Mouse (Mus musculus): ENCODE results near the gene Prkar2a. TPM values are rescaled to one million over a fixed set of nuclear protein-coding genes. Genes with fewer than 3 reads are reported as not detected.

Gene Prkar2a
- polyA plus RNA-seq, 1 experiment from 2014 or later, result 54.1 TPM

GRCm38 (mm10) chr9:108732462-108732861 lies 43.3 kb downstream of the Prkar2a start:
- ATAC-seq (replicated peaks; ENCODE audit: low FRiP score), result no peak
- Histone ChIP-seq H3K4me1 (replicated peaks; ENCODE audit: control insufficient read depth, insufficient read depth, low read length) (no peaks in the 10 kb centered on the region), H3K9ac (ENCODE audit: low read length) (no peak overlapping the region), H3K27ac (ENCODE audit: low read depth, low read length) (no peak overlapping the region), H3K27me3 (ENCODE audit: control insufficient read depth, insufficient read depth, low read length) (no peaks in the 10 kb centered on the region), H3K4me2 (ENCODE audit: low read depth, low read length, severe bottlenecking) (no peak overlapping the region), H3K4me3 (ENCODE audit: low read depth, low read length) (no peak overlapping the region), H3K36me3 (ENCODE audit: control insufficient read depth, insufficient read depth, low read length) (no peaks in the 10 kb centered on the region; the same call in 1 of the 2 replicates), H3K9me3 (ENCODE audit: control insufficient read depth, low read length) (no peaks in the 10 kb centered on the region)
- DNase-seq (ENCODE audit: low spot score), result no peak

- H3K9me3 ChIP-seq (ENCODE audit: control insufficient read depth, low read length), result no peaks in the 10 kb centered on the region
- no peak overlapping the region for H3K4me3 ChIP-seq (ENCODE audit: low read depth, low read length)
- no peaks in the 10 kb centered on the region; the same call in 1 of the 2 replicates for H3K36me3 ChIP-seq (ENCODE audit: control insufficient read depth, insufficient read depth, low read length)
- no peak overlapping the region for H3K27ac ChIP-seq (ENCODE audit: low read depth, low read length)
- ATAC-seq (replicated peaks; ENCODE audit: low FRiP score) (no peak), DNase-seq (ENCODE audit: low spot score) (no peak)
- H3K4me1 ChIP-seq (replicated peaks; ENCODE audit: control insufficient read depth, insufficient read depth, low read length), result no peaks in the 10 kb centered on the region
- H3K9ac ChIP-seq (ENCODE audit: low read length), result no peak overlapping the region
- no peak overlapping the region for H3K4me2 ChIP-seq (ENCODE audit: low read depth, low read length, severe bottlenecking)
- no peaks in the 10 kb centered on the region for H3K27me3 ChIP-seq (ENCODE audit: control insufficient read depth, insufficient read depth, low read length)
These were observed 45.5 kb downstream of the Prkar2a start for GRCm38 (mm10) chr9:108734626-108735025.

- WGBS, result 66% methylated on average over 3 of the region's 3 CpGs
- no peak overlapping the region for H3K4me3 ChIP-seq (ENCODE audit: low read depth, low read length)
- H3K9ac ChIP-seq (ENCODE audit: low read length), result no peak overlapping the region
- DNase-seq (ENCODE audit: low spot score) (no peak), ATAC-seq (replicated peaks; ENCODE audit: low FRiP score) (no peak)
- no peaks in the 10 kb centered on the region for H3K27me3 ChIP-seq (ENCODE audit: control insufficient read depth, insufficient read depth, low read length)
- no peaks in the 10 kb centered on the region for H3K4me1 ChIP-seq (replicated peaks; ENCODE audit: control insufficient read depth, insufficient read depth, low read length)
- H3K9me3 ChIP-seq (ENCODE audit: control insufficient read depth, low read length), result no peaks in the 10 kb centered on the region
- H3K4me2 ChIP-seq (ENCODE audit: low read depth, low read length, severe bottlenecking), result no peak overlapping the region
- no peaks in the 10 kb centered on the region; the same call in 1 of the 2 replicates for H3K36me3 ChIP-seq (ENCODE audit: control insufficient read depth, insufficient read depth, low read length)
- H3K27ac ChIP-seq (ENCODE audit: low read depth, low read length), result no peak overlapping the region
These were observed 50.1 kb downstream of the Prkar2a start for GRCm38 (mm10) chr9:108739239-108739638.

- Histone ChIP-seq H3K27me3 (ENCODE audit: control insufficient read depth, insufficient read depth, low read length) (no peaks in the 10 kb centered on the region), H3K4me3 (ENCODE audit: low read depth, low read length) (no peak overlapping the region), H3K27ac (ENCODE audit: low read depth, low read length) (no peak overlapping the region), H3K36me3 (ENCODE audit: control insufficient read depth, insufficient read depth, low read length) (no peaks in the 10 kb centered on the region; the same call in 1 of the 2 replicates), H3K4me1 (replicated peaks; ENCODE audit: control insufficient read depth, insufficient read depth, low read length) (no peaks in the 10 kb centered on the region), H3K4me2 (ENCODE audit: low read depth, low read length, severe bottlenecking) (no peak overlapping the region), H3K9ac (ENCODE audit: low read length) (no peak overlapping the region), H3K9me3 (ENCODE audit: control insufficient read depth, low read length) (no peaks in the 10 kb centered on the region)
- 94% methylated on average over 1 of the region's 1 CpGs for WGBS
- ATAC-seq (replicated peaks; ENCODE audit: low FRiP score) (no peak), DNase-seq (ENCODE audit: low spot score) (no peak)
These were observed 50.9 kb downstream of the Prkar2a start for GRCm38 (mm10) chr9:108740062-108740461.

- WGBS, result 90% methylated on average over 9 of the region's 9 CpGs
- Histone ChIP-seq H3K36me3 (ENCODE audit: control insufficient read depth, insufficient read depth, low read length) (peaks cover 2% of the 10 kb centered on the region; the same call in 1 of the 2 replicates), H3K27ac (ENCODE audit: low read depth, low read length) (no peak overlapping the region), H3K4me3 (ENCODE audit: low read depth, low read length) (no peak overlapping the region), H3K9me3 (ENCODE audit: control insufficient read depth, low read length) (no peaks in the 10 kb centered on the region), H3K4me2 (ENCODE audit: low read depth, low read length, severe bottlenecking) (no peak overlapping the region), H3K9ac (ENCODE audit: low read length) (no peak overlapping the region), H3K4me1 (replicated peaks; ENCODE audit: control insufficient read depth, insufficient read depth, low read length) (no peaks in the 10 kb centered on the region), H3K27me3 (ENCODE audit: control insufficient read depth, insufficient read depth, low read length) (no peaks in the 10 kb centered on the region)
- no peak for DNase-seq (ENCODE audit: low spot score)
- no peak for ATAC-seq (replicated peaks; ENCODE audit: low FRiP score)
These were observed 52.9 kb downstream of the Prkar2a start for GRCm38 (mm10) chr9:108742048-108742447.

GRCm38 (mm10) chr9:108746876-108747499 lies 57.9 kb downstream of the Prkar2a start:
- Histone ChIP-seq H3K9ac (ENCODE audit: low read length) (no peak overlapping the region), H3K27ac (ENCODE audit: low read depth, low read length) (no peak overlapping the region), H3K4me1 (replicated peaks; ENCODE audit: control insufficient read depth, insufficient read depth, low read length) (no peaks in the 10 kb centered on the region), H3K36me3 (ENCODE audit: control insufficient read depth, insufficient read depth, low read length) (peaks cover 2% of the 10 kb centered on the region; the same call in 1 of the 2 replicates), H3K27me3 (ENCODE audit: control insufficient read depth, insufficient read depth, low read length) (no peaks in the 10 kb centered on the region), H3K9me3 (ENCODE audit: control insufficient read depth, low read length) (no peaks in the 10 kb centered on the region), H3K4me3 (ENCODE audit: low read depth, low read length) (no peak overlapping the region), H3K4me2 (ENCODE audit: low read depth, low read length, severe bottlenecking) (no peak overlapping the region)
- ATAC-seq (replicated peaks; ENCODE audit: low FRiP score), result no peak
- DNase-seq (ENCODE audit: low spot score), result no peak
- whole genome bisulfite sequencing, result 91% methylated on average over 14 of the region's 14 CpGs

GRCm38 (mm10) chr9:108747694-108748093 lies 58.6 kb downstream of the Prkar2a start:
- WGBS, result 81% methylated on average over 3 of the region's 3 CpGs
- Histone ChIP-seq H3K27ac (ENCODE audit: low read depth, low read length) (no peak overlapping the region), H3K36me3 (ENCODE audit: control insufficient read depth, insufficient read depth, low read length) (peaks cover 2% of the 10 kb centered on the region; the same call in 1 of the 2 replicates), H3K4me2 (ENCODE audit: low read depth, low read length, severe bottlenecking) (no peak overlapping the region), H3K9ac (ENCODE audit: low read length) (no peak overlapping the region), H3K9me3 (ENCODE audit: control insufficient read depth, low read length) (no peaks in the 10 kb centered on the region), H3K4me3 (ENCODE audit: low read depth, low read length) (no peak overlapping the region), H3K4me1 (replicated peaks; ENCODE audit: control insufficient read depth, insufficient read depth, low read length) (no peaks in the 10 kb centered on the region), H3K27me3 (ENCODE audit: control insufficient read depth, insufficient read depth, low read length) (no peaks in the 10 kb centered on the region)
- DNase-seq (ENCODE audit: low spot score) (no peak), ATAC-seq (replicated peaks; ENCODE audit: low FRiP score) (no peak)

GRCm38 (mm10) chr9:108748600-108749183 lies 59.6 kb downstream of the Prkar2a start:
- H3K4me1 ChIP-seq (replicated peaks; ENCODE audit: control insufficient read depth, insufficient read depth, low read length), result no peaks in the 10 kb centered on the region
- H3K9me3 ChIP-seq (ENCODE audit: control insufficient read depth, low read length), result no peaks in the 10 kb centered on the region
- H3K9ac ChIP-seq (ENCODE audit: low read length), result no peak overlapping the region
- no peak overlapping the region for H3K4me3 ChIP-seq (ENCODE audit: low read depth, low read length)
- no peaks in the 10 kb centered on the region for H3K27me3 ChIP-seq (ENCODE audit: control insufficient read depth, insufficient read depth, low read length)
- DNase-seq (ENCODE audit: low spot score) (no peak), ATAC-seq (replicated peaks; ENCODE audit: low FRiP score) (no peak)
- WGBS, result 80% methylated on average over 11 of the region's 11 CpGs
- no peak overlapping the region for H3K4me2 ChIP-seq (ENCODE audit: low read depth, low read length, severe bottlenecking)
- no peak overlapping the region for H3K27ac ChIP-seq (ENCODE audit: low read depth, low read length)
- H3K36me3 ChIP-seq (ENCODE audit: control insufficient read depth, insufficient read depth, low read length), result peaks cover 2% of the 10 kb centered on the region; the same call in 1 of the 2 replicates

GRCm38 (mm10) chr9:108750616-108751015 lies 61.5 kb downstream of the Prkar2a start:
- Histone ChIP-seq H3K9me3 (ENCODE audit: control insufficient read depth, low read length) (no peaks in the 10 kb centered on the region), H3K4me1 (replicated peaks; ENCODE audit: control insufficient read depth, insufficient read depth, low read length) (no peaks in the 10 kb centered on the region), H3K27me3 (ENCODE audit: control insufficient read depth, insufficient read depth, low read length) (no peaks in the 10 kb centered on the region), H3K4me3 (ENCODE audit: low read depth, low read length) (no peak overlapping the region), H3K36me3 (ENCODE audit: control insufficient read depth, insufficient read depth, low read length) (no peaks in the 10 kb centered on the region; the same call in 1 of the 2 replicates), H3K4me2 (ENCODE audit: low read depth, low read length, severe bottlenecking) (no peak overlapping the region), H3K27ac (ENCODE audit: low read depth, low read length) (no peak overlapping the region), H3K9ac (ENCODE audit: low read length) (no peak overlapping the region)
- 87% methylated on average over 11 of the region's 11 CpGs for WGBS
- DNase-seq (ENCODE audit: low spot score), result no peak
- no peak for ATAC-seq (replicated peaks; ENCODE audit: low FRiP score)
